In genomic region chr4:120850946-120851345, GRCm38 (mm10) we compare ENCODE assay signal across 9 mouse cellular contexts. TPM values are rescaled to one million over a fixed set of nuclear protein-coding genes. Genes with fewer than 3 reads are reported as not detected.
A peak's percentile ranks its signal among the peaks of the same experiment; 100 is the strongest.
DNase-seq lines count a peak whose midpoint lies in the region; ATAC-seq and TF ChIP-seq lines count a peak whose summit lies in the region.
"Had no signal": no experiment of that assay in that cellular context is flagged by ENCODE, and none has a peak within 500 bp of the region (broad histone marks: within the 10 kb centered on the region; RNA-seq: fewer than 3 reads in every experiment).

No protein-coding gene starts in this region.

- H3K27me3 ChIP-seq in forebrain, embryonic 15.5 days = no peaks in the 10 kb centered on the region
- peaks cover 17% of the 10 kb centered on the region for H3K27me3 ChIP-seq in lung, embryonic 14.5 days (ENCODE audit: insufficient read depth, low read length)

- no peak overlapping the region for H3K4me2 ChIP-seq in forebrain, embryonic 15.5 days (replicated peaks)
- H3K4me2 ChIP-seq in lung, embryonic 14.5 days = no peak overlapping the region
- H3K4me2 ChIP-seq: neural tube, embryonic 12.5 days had no signal

- H3K4me3 ChIP-seq in forebrain, embryonic 15.5 days = no peak overlapping the region
- no peak overlapping the region for H3K4me3 ChIP-seq in lung, embryonic 14.5 days (ENCODE audit: low read depth, low read length)
- H3K4me3 ChIP-seq: neural tube, embryonic 12.5 days had no signal

- 3% methylated on average over 10 of the region's 10 CpGs for WGBS in forebrain, embryonic 15.5 days
- WGBS in lung, embryonic 14.5 days = 3% methylated on average over 10 of the region's 10 CpGs

- peak; percentile 87 for TF ChIP-seq CTCF in lung, embryonic 14.5 days (IDR thresholded peaks at IDR 0.05; ENCODE audit: low read depth)

- H3K4me1 ChIP-seq in forebrain, embryonic 15.5 days = peaks cover 13% of the 10 kb centered on the region
- no peaks in the 10 kb centered on the region for H3K4me1 ChIP-seq in lung, embryonic 14.5 days (ENCODE audit: insufficient read depth)

- no peaks in the 10 kb centered on the region for H3K36me3 ChIP-seq in forebrain, embryonic 15.5 days
- no peaks in the 10 kb centered on the region for H3K36me3 ChIP-seq in lung, embryonic 14.5 days (ENCODE audit: insufficient read depth)
- H3K36me3 ChIP-seq: neural tube, embryonic 12.5 days had no signal

- no peaks in the 10 kb centered on the region for H3K9me3 ChIP-seq in forebrain, embryonic 15.5 days
- H3K9me3 ChIP-seq in lung, embryonic 14.5 days (ENCODE audit: low read depth, low read length) = no peaks in the 10 kb centered on the region
- H3K9me3 ChIP-seq: neural tube, embryonic 12.5 days had no signal

- H3K9ac ChIP-seq in forebrain, embryonic 15.5 days (replicated peaks) = no peak overlapping the region
- H3K9ac ChIP-seq in lung, embryonic 14.5 days = no peak overlapping the region
- H3K9ac ChIP-seq: neural tube, embryonic 12.5 days had no signal

- no peak overlapping the region for H3K27ac ChIP-seq in forebrain, embryonic 15.5 days (replicated peaks)
- no peak overlapping the region for H3K27ac ChIP-seq in lung, embryonic 14.5 days (ENCODE audit: low read depth)
- H3K27ac ChIP-seq: neural tube, embryonic 12.5 days had no signal

- 0 out of 2 replicates have a peak, but pooled peaks have one; percentile 32 for ATAC-seq in forebrain, embryonic 15.5 days (replicated peaks)
- 0 out of 2 replicates have a peak, but pooled peaks have one; percentile 32 for ATAC-seq in lung, embryonic 14.5 days (ENCODE audit: insufficient read depth)

- DNase-seq in urinary bladder, adult 18-20 months (ENCODE audit: low spot score in 2 of 2) = peak; percentile 13 to 48
- DNase-seq in urinary bladder, postnatal 10 days (ENCODE audit: low spot score) = no peak
- DNase-seq in cerebellum, adult 11-12 months = peak; percentile 95
- peak; percentile 60 for DNase-seq in kidney, adult 9 months
- DNase-seq in lung, embryonic 14.5 days = peak; percentile 89
- DNase-seq in ovary, postnatal 14 days (ENCODE audit: low spot score) = peak; percentile 54
- peak; percentile 75 for DNase-seq in thymus, postnatal 25 days

RNA-seq across cellular contexts. Expression of gene Rims3, which starts 3.7 kb away (rescaled TPM):
- 9.3 and 10.7 TPM in 2 replicates for polyA plus RNA-seq in forebrain, embryonic 15.5 days (2015; fragmentation: Nextera tagmentation; extraction: Ambion mirVana)
- polyA plus RNA-seq in lung, embryonic 14.5 days (2014; fragmentation: Nextera tagmentation; extraction: Ambion mirVana) = 0.70 and 1.1 TPM in 2 replicates

RNA-seq across cellular contexts. Expression of gene Nfyc, which starts 19.6 kb away (rescaled TPM):
- polyA plus RNA-seq in forebrain, embryonic 15.5 days (2015; fragmentation: Nextera tagmentation; extraction: Ambion mirVana) = 95.4 and 98.5 TPM in 2 replicates
- 113 and 114 TPM in 2 replicates for polyA plus RNA-seq in lung, embryonic 14.5 days (2014; fragmentation: Nextera tagmentation; extraction: Ambion mirVana)
